Mouse (Mus musculus) c-Kit-positive CD71-positive TER-119-positive erythroid progenitor cells, embryonic 14.5 days (primary cell): ENCODE measurements around the gene 2810004N23Rik.

Experiments
- DNase-seq: peaks from one replicate; pipeline ENCODE4 v3.0.0-alpha.2; 2013; ENCODE audit warnings: low spot score

The 2810004N23Rik gene

DNA sequence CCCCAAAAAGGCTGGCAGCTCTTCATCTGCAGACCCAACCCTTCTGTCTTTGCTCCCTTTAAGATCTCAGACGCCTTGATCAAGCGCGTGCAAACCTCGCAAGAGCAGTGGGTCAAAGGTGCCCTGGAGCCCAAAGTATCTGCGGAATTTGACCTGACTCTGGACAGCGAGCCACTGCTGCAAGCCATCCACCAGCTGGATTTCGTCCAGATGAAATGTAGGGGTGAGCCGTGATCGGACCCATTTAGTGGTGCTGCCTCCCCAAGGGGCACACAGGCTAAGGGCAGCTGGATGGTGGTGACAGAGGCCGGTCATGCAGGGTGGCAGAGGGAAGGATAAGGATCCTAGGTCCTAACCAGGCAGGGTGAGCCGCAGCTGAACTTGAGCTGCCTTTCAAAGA, 42.8 kb downstream of the 2810004N23Rik start:
- DNase-seq: no peak

DNA sequence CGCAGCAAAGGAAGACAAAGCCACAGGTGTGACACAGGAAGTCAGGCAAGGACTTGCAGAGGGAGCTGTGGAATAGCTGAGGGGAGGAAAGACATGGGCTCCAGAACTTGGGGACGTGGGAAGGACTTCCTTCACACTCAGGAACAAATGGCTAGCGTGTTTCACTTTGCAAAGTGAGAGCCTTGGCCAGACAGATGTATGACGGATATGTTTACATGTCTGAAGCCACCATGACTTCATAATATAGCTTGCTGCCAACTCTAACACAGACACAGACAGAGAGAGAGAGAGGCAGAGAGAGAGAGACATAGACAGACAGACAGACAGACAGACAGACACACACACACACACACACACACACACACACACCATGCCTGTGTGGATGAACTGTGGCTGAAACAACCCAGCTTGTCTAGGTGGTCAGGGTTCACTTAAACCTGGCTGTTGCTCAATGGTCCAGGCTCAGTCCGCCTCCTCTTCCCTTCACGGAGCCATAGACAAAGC, 43.3 kb downstream of the 2810004N23Rik start:
- DNase-seq: no peak

DNA sequence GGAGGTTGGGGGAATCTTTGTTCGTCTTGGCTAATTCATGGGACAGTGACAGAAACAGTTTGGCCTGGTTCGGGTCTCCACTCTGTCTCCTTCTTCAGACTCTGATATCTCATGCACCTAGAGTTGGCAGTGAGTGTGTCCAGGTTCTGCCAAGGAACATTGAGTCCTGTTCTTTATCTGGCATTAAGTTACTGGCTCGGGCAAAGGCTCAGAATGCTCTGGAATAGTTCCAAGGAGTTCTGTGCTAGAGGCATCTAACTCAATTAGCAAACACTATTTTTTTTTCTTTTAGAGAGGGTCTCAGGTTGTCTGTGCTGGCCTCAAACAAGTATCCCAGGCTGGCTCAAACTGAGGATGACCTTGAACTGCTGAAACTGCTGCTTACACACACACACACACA, 45.6 kb downstream of the 2810004N23Rik start:
- no peak for DNase-seq

DNA sequence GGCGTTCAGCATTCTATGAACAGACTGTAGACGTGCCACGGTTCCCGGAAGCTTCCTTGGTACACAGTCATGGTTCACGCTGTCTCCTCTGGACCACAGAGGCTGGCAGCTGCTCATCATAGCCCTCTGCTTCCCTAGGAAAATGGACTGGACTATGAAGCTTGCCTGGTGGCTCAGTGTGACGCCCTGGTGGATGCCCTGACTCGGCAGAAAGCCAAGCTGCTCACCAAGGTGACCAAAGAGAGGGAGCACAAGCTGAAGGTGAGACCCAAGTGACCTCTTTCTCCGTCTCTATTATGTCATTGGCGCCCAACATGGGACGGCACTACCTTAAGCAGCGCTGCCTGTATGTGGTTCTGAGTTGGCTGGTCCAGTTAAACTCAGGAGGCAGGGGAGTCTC, 46.1 kb downstream of the 2810004N23Rik start:
- no peak for DNase-seq

DNA sequence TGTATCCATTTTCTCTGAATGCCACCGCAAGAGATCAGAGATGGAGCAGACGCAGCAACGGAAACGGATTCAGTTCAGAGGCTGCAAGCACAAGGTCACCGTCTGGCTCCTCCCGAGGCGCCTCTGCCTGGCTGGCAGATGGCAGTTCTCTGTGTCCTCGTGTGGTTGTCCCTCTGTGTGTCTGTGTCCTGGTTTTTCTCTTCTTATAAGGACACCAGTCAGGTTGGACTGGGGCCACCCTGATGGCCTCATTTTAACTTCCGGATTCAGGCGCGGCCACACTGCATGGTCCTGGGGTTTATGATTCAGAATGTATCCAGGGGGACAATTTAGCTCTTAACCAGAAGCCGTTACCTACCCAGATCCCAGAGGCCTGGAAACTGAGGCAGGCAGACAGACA, 47.0 kb downstream of the 2810004N23Rik start:
- no peak for DNase-seq

DNA sequence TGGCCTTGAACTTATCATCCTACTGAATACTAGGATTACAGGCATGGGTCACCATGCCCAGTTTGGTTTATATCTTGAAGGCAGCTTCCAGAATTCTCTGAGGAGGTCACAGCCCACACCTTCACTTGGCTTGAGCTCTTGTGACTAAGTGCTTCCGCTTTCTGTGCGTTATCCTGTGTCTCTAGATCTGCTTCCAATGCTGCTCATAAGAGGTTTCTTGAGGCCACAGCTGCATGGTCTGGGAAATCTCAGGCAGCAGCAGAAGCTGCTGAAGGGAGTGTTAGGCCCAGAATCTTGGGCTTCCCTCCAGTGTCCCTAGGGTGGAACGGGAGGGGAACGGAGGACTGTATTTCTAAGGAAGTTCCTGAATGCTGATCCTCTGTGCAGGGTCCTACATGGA, 49.6 kb downstream of the 2810004N23Rik start:
- no peak for DNase-seq

DNA sequence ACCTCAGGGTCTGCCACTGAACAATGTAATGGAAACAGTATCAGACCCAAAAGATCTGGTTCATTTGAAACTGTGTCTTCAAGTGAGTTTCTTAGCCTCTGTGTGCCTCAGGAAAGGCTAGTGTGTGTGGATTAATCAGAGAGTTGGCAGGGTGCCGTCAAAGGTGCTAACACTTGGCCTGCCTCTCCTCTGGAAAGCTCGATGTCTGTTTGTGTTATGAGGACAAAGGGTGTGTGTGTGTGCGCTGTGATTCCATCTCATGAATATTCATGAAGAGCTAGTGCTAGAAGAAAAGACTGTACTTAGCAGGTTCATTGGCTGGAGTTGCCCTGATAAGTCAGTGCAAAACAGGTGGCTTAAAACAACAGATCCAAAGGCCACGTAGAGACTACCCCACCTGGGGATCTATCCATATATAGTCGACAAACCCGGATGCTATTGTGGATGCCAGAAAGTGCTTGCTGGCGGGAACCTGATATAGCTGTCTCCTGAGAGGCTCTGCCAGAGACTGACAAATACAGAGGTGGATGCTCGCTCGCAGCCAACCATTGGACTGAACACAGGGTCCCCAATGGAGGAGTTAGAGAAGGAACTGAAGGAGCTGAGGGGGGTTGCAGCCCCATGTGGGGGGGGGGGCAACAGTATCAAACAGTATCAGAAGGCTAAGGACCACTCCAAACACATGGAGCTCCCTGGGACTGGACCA, 52.1 kb downstream of the 2810004N23Rik start:
- no peak for DNase-seq

DNA sequence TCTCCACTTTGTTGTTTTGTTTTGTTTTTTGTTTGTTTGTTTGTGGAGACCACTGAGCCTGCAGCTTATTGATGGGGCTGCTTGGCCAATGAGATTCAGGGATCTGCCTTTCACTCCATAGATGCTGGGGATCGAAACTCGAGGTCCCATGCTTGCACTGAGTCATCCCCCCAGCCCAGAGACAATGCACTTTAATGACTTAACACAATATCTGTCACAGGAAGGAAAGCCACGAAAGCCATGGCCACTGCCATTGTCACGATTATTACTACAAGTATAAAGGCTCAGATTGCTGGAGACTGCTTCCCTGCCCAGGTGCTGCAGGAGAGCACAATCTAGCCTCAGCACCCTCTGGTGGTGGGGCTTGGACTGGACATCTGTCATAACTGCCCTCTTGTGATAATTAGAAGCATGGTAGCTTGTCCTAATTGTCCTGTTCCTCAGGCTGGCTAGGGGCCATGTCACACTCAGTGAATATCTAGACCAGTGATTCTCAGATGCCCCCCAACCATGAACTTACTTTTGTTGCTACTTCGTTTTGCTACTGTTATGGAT, 52.8 kb downstream of the 2810004N23Rik start:
- DNase-seq: no peak

DNA sequence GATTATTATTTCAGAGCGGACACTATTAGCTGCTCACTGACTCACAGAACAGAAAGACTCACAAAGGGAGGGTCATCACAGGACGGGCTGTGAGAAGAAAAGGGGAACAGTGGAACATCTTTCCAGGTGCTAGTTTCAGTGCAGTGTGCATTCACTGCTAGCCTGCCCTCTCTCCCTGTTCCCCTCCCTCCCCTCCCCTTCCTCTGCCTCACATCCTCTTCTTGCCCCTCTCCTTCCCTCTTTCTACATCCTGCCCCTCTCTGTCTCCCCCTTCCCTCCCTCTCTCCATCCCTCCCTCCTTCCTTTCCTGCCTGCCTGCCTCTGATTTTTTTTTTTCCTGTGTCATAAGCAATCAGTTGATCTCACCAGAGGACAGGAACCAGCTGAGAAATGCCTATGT, 53.5 kb downstream of the 2810004N23Rik start:
- no peak for DNase-seq

DNA sequence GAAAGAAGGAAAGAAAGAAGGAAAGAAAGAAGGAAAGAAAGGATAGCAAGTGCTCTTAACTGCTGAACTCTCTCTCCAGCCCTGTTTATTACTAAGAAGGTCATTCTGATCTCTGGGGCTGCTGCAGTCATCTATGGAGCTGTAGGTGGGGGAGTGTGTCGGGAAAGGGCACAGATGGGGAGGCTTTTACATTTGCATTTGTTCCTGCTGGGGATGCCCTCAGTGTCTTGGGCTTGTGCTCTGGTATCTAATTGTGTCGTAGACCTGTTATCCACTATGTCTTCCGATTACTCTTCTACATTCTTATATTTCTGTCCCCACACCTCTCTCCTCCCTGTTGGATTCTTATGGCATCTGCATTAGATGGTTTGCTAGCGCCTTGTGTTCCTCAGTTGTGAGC, 56.9 kb downstream of the 2810004N23Rik start:
- no peak for DNase-seq

DNA sequence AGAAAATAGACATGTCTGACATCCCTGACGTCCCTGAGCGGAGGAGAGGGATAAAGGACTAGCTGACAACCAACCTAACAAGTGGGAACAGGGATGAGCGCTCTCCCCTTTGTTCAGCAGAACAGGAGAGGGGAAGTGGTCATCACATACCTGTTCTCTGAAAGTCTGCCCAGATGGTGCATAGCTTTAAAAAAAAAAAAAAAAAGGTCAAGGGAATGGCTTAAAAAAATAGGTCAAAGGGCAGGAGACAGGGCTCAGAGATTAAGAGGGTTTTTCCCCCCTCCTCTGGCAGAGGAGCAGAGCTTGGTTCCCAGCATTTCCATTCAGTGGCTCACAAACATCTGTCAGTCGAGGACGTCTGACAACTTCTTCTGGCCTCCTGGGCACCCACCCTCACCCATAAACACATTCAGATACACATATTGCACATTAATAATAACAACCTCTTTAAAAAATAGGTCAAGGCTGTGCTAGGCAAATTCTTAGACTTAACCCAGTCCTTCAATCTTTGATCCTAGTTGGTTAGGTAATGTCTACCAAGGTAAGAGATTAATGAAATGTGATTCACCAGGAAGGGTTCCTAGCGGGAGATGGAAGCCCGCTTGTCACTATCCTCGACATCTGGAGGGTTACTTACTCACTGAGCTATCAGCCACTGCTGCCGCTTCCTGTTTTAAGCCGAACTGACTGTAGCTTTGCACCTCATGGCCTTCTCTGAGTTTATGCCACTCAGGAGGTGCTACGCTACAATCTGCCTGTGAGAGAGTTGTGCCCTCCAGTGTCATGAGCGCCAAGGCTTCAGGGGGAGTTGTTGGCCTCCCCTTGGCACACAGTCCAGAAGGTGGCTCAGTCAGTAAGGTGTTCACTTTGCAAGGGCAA, 58.9 kb downstream of the 2810004N23Rik start:
- no peak for DNase-seq

DNA sequence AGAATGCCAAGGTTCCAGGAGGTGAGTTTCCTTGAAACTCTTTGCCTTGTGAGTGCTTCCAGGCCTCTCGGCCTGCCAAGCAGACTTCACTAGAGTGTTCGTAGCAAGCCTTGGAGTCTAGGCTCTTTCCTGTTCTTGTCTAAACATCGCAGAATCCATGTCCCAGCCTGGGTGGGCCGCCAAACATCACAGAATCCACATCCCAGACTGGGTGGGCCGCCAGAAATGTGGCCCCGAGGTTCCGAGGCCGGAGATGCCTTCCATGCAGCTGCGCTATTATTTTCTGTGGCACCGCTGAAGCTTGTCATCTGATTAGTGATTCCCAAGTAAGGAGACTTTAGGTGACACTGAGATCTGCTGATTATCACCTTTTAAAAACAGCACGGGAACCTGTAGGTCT, 62.4 kb downstream of the 2810004N23Rik start:
- DNase-seq: no peak

DNA sequence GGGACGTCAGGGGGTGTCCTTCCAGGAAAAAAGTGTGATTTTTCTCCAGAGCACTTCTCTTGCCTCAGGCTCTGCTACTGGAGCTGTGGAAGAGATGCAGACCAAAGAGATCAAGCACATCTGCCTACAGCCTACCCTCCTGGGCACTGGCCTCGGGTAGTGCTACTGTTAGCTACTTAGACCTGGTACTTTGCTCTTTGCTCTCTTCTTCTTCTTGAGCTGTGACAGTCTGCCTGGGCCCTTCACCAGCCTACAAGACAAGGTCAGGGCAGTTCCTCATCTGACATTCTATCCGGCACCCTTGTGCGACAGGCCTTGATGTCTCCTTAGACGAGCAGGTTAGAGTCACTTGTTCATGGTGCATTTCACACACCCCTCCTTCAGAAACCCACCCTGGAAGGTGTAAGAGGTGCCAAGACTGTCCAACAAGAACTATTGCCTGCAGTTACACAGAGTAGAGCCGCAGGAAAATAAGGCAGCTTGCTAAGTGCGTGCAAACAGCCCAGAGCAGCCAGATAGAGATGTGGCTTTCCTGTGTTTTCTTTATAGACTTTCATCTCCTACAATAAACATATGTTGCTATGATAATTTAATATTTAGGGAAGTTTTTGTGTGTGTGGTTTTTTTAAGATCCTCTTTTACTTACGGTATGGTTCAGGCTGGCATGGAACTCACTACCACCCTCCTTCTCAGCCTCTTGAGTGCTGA, 67.0 kb downstream of the 2810004N23Rik start:
- no peak for DNase-seq

DNA sequence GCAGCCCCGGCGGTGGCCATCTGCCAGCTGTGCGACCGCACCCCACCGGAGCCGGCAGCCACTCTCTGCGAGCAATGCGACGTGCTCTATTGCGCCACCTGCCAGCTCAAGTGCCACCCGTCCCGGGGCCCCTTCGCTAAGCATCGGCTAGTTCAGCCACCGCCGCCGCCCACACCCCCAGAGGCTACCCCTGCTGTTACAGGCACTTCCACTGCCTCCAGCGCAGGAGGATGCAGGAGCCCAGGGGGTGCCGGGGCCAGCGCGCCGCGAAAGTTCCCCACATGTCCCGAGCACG, 68.5 kb downstream of the 2810004N23Rik start:
- DNase-seq: peak; percentile 8

DNA sequence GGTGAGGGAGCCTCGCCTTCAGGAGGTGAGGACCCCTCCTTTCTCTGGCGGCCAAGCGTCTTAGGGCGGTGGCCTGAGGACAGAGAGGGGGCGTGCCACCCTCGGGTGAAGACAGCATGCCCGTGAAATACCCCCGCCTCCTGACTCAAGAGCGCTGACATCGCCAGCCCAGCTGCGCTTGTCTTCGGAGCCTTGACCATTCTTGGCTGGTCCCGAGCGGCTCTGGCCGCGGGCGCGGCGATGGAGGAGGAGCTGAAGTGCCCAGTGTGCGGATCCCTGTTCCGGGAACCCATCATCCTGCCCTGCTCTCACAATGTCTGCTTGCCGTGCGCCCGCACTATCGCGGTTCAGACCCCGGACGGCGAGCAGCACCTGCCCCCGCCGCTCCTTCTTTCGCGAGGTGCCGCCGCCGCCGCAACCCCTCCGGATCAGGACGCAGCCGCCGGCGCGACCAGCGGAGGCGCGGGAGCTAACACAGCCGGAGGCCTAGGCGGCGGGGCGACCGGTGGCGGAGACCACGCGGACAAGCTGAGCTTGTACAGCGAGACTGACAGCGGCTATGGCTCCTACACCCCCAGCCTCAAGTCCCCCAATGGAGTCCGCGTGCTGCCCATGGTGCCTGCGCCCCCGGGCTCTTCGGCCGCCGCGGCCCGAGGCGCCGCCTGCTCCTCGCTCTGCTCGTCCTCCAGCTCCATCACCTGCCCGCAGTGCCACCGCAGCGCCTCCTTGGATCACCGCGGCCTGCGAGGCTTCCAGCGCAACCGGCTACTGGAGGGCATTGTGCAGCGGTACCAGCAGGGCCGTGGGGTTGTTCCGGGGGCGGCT, 69.0 kb downstream of the 2810004N23Rik start:
- DNase-seq: no peak

DNA sequence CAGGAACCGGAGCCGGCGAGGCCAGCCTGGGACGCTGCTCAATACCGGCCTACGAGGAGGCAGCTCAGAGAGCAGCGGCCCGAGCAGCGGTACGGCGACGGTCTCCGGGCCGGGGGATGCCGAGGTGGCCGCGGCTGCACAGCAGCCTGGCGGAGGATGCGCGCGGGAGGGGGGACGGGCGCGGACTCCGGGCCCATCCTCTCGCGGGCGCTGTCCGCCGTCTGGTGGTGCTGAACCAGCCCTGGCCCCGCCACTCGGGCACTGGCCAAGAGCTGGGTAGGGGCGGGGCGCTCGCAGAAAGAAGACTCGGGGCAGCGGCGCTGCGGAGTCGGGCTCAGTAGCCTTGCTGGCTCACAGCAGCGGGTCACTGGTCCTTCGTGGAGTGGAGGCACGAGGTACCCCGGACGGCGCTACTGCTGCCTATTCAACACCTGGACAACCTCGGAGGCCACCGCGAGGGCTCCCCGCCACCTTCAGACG, 69.7 kb downstream of the 2810004N23Rik start:
- DNase-seq: peak; percentile 40

DNA sequence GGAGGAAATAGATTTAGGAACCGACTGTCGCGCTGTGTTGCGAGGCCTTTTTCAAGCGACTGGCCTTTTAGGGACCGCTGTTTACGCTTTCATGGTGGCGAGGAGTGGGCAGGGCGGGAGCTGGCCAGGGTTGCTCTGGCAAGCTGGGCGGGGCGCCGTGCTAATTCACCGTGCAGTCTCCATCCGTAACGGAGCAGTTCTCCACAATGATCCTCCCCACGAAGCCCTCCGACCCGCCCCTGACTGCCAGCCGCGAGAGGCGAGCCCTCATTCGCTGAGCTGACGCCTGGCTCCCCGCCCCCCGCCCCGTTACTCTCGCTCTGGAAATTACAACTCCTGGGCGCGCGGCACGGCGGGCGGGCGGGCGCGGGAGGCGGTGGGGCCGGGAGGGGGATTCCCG, 70.2 kb downstream of the 2810004N23Rik start, which contains the start of gene Trim67:
TSS of gene Trim67 (plus strand) at position 385 of the 400 bp plus-strand sequence.
- DNase-seq: no peak

DNA sequence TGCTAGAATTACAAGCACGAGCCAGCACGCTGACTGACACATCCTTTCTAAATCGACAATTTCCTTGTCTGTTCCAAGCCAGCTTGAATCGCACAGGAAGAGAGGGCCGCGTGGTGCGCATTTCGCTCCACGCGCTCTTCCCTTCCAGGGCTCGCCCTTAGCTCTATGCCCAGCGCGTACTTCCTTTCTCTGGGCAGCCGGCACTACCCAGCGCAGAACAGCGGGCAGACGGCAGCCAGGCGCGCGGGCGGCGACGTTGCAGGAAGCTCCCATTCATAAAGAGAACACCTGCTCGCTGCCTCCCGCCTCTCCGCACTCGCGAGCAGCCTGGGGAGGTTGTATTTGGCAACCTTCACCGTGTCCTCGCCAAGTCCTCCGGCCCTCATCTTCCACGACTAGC, 70.7 kb downstream of the 2810004N23Rik start:
- DNase-seq: no peak

DNA sequence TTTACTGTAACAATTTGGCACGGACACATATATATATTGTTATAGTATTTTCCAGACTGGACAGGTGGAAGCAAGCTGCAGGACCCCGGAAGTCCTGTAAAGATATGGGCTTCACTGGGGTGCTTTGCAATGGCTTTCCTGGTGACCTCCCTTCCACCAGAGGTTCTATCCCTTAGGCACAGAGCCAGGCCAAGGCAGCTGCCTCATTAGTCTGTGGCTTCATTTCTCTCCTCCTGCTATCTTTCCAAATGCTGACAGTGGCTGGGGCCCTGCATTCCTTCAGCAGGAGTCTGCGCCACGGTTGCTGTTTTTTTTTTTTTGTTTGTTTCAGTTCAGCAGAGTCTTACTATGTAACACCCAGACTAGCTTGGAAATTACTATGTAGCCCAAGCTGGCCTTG, 71.2 kb downstream of the 2810004N23Rik start:
- no peak for DNase-seq

DNA sequence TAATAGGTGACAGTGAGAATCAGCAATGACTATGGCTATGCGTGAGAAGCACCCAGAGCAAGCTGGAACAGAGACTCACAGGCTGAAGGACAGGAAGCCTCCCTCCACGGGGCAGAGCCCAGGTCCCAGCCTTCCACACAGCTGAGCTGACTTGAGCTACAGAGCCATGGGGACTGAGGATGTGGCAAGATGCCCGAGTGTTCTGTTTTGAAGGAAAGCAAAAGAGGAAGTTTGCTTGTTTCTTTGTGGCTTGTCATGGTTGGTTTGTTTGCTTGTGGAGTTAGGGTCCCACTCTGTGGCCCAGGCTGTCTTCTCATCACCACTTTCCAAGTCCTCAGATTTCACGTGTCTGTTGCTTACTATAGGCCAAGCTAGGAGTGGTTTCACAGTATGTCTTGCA, 72.2 kb downstream of the 2810004N23Rik start:
- DNase-seq: no peak
